Mouse (Mus musculus): ENCODE measurements around the gene Izumo3.
"Not testable (repeated sequence)": the region's sequence is repeated elsewhere in the genome, so short reads cannot be mapped to it uniquely, and the experiment has no call there.

The Izumo3 gene

DNA sequence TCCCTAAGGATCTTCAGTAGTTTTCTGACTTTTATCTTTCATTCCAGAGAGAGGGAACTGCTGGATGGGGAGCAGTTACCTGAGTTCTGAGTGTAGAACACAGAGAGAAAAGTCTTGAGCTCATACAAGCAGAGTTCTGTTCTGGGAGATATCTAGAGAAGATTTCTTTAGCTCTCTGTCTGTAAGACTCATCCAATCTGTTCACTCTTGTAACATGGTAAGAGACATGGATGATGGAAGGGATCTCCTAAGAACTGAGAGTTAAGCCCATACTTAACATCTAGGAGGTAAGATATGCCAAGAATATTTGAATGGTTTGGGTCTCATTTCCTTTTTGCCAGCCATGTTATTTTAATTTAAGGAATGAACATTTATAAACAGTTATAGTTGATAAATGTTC, at the start of gene Izumo3:
Gene Izumo3, minus strand, starts transcription at position 101 of the 400 bp plus-strand sequence.
- DNase-seq (ENCODE audit: low read depth): no peak

DNA sequence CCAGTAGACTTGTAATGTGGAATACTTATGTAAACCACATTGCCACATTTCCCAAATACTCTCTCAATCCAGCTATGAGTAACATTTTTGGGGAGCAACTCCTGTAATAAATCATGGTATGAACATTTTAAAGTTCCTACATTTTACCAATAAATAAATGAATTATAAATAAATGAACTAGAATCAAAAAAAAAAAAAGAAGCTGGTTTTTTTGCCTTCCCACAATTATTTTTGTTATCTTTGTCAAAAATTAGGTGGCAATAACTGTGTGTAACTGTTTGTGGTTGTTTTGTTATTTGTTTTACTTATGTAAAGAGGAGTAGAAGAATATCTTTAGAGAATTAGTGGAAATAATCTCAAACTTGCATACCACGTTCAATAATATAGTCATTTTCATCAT, 44.6 kb upstream of the Izumo3 start, which contains the start of gene Gm12666:
Gene Gm12666, minus strand, starts transcription at position 101 of the 400 bp plus-strand sequence.
- not testable (repeated sequence) for DNase-seq (ENCODE audit: low read depth)

DNA sequence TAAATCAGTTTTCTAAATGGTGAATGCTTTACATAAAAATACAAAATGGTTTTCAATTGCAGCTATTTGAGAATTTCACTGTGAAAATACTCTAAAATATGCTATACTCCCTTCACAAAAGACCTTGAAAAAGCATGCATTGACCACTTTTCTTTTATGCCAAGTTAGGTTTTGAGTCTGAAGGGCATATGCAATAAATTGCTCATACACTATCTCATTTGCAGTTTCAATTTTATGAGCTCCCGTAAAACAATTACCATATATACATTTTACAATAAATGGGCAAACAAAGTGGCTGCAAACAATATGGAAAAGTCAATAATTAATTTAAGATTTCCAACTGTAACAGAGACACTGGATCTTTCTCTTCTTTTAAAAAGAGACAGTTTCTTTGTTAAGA, 5.6 kb upstream of the Izumo3 start:
- DNase-seq (ENCODE audit: low read depth): no peak

DNA sequence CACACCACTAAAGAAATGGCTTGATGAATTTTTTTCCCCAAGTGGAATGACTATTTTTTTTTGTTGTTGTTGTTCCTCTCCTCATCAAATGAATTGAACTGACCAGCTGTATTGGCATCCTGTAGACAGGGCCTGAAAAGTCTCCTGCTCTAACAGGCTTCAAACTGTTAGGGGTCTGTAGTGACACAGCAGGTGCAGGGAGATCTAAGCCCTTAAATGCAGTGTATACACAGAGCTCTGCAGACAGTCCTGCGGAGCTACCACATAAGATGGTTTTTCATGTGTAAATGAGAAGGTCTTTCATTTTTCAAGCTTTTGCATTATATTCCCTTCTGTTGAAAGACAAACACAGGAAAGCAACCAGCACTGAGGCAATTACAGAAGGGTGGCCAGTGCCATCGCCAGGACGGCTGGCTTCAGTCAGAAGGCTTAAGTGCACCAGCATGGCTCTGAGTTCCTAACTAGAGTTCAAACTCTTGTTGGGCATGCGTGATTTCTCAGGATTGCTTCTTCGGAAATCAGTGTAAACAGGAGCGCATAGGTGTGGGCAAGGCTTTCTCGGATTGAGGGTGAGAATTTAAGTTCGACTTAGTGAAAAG, 35.5 kb downstream of the Izumo3 start:
- no peak for DNase-seq (ENCODE audit: low read depth)

DNA sequence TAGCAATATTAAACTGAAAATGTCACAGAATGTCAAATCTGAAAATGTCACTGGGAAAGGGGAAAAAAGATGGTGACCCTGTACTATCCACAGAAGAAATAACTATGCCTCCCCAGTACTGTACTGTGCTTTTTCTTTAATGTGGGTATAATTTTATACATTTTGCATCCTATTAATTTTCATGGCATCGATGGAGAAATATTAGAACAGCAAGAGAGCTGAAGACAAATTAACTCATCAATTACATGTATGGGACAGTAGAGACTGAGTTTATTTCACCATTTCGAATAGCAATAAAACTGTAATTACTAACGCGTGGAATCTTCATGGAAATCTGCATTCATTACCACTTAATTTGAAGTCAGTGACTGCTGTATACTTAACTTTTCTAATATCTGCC, 49.6 kb downstream of the Izumo3 start:
- DNase-seq (ENCODE audit: low read depth): no peak

DNA sequence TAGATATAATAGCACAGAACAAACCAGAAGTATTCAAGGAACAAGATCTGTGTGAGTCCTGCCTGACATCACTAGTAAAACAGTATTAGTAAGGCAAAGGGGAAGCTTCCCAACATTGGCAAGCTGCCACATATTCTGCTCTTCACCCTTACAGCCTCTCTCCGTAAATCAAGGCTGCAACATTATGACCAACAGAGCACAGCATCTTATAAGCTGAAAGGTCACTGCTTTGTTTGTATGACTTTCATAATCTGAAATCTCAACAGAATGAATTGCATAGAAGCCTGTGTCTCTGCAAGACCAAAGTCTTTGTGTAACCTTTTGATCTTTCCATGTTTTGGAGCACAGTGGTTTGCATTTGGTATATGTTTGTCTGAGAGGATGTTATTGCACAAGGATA, 51.1 kb downstream of the Izumo3 start:
- no peak for DNase-seq (ENCODE audit: low read depth)

Data from naive thymus-derived CD4-positive, alpha-beta T cell, adult 2 months (primary cell).